Mouse (Mus musculus) MEL (cell line): ENCODE measurements around the gene Matn4. TPM values are rescaled to one million over a fixed set of nuclear protein-coding genes. Genes with fewer than 3 reads are reported as not detected.

ENCODE experiments used
- DNase-seq: peaks from one replicate; pipeline ENCODE4 v3.0.0; 2011; ENCODE audit warnings: low read depth, low spot score
- H3K27ac ChIP-seq: 2 replicates; pipeline ENCODE4 v1.5.1; 2012; ENCODE audit warnings: low read depth, mild to moderate bottlenecking, control low read depth, low read length, moderate library complexity; ENCODE audit not compliant: control insufficient read depth
- H3K27me3 ChIP-seq, 2 experiments: fragments of 150-350 bp in 1 of 2; sonication (generic) in 1 of 2; 2 replicates each; pipeline ENCODE4 v1.6.1; 2012; ENCODE audit warnings: low read length in 2 of 2, mild to moderate bottlenecking in 2 of 2, improper control_type of control experiment in 1 of 2, moderate library complexity in 1 of 2; ENCODE audit not compliant: insufficient read depth in 2 of 2, control insufficient read depth in 1 of 2
- H3K36me3 ChIP-seq, 2 experiments: 2 replicates each; pipeline ENCODE4 v1.6.1; 2012 to 2014; ENCODE audit warnings: low read length in 2 of 2, improper control_type of control experiment in 1 of 2, inconsistent platforms in 1 of 2, mild to moderate bottlenecking in 1 of 2; ENCODE audit not compliant: insufficient read depth in 2 of 2, control insufficient read depth in 1 of 2
- H3K4me1 ChIP-seq, 2 experiments: fragments of 150-350 bp in 1 of 2; sonication (generic) in 1 of 2; 2 replicates each; pipeline ENCODE4 v1.6.1; 2012; ENCODE audit warnings: low read length in 2 of 2, improper control_type of control experiment in 1 of 2, mild to moderate bottlenecking in 1 of 2; ENCODE audit not compliant: insufficient read depth in 2 of 2, control insufficient read depth in 1 of 2
- H3K4me3 ChIP-seq, 2 experiments: fragments of 150-350 bp in 1 of 2; sonication (generic) in 1 of 2; 2 replicates each; pipeline ENCODE4 v1.5.1; 2012; ENCODE audit warnings: low read depth in 2 of 2, low read length in 2 of 2, mild to moderate bottlenecking in 2 of 2, moderate library complexity in 2 of 2, control low read depth in 1 of 2, improper control_type of control experiment in 1 of 2; ENCODE audit not compliant: control insufficient read depth in 1 of 2, insufficient read depth in 1 of 2
- H3K79me2 ChIP-seq: 2 replicates; pipeline ENCODE4 v1.6.1; 2012; ENCODE audit warnings: mild to moderate bottlenecking, low read length, moderate library complexity; ENCODE audit not compliant: control insufficient read depth, poor library complexity, insufficient read depth
- H3K9ac ChIP-seq: 2 replicates; pipeline ENCODE4 v1.6.1; 2012; ENCODE audit warnings: low read depth, mild to moderate bottlenecking, control low read depth, low read length, moderate library complexity; ENCODE audit not compliant: control insufficient read depth, poor library complexity, severe bottlenecking
- H3K9me3 ChIP-seq: fragments of 150-350 bp; sonication (generic); replicated peaks from 2 replicates; pipeline ENCODE4 v1.6.1; 2012; ENCODE audit warnings: mild to moderate bottlenecking, low read length, improper control_type of control experiment, moderate library complexity; ENCODE audit not compliant: insufficient read depth
- BHLHE40 ChIP-seq: IDR thresholded peaks from 2 replicates; pipeline ENCODE4 v1.6.1; 2012; ENCODE audit warnings: low read depth, mild to moderate bottlenecking, inconsistent platforms, low read length, improper control_type of control experiment, borderline replicate concordance
- CHD1 ChIP-seq: IDR thresholded peaks from 2 replicates; pipeline ENCODE4 v1.6.1; 2012; ENCODE audit warnings: low read depth, mild to moderate bottlenecking, inconsistent platforms, low read length, improper control_type of control experiment
- E2F4 ChIP-seq: IDR thresholded peaks from 2 replicates; pipeline ENCODE4 v1.6.1; 2011; ENCODE audit warnings: low read depth, low read length, improper control_type of control experiment, borderline replicate concordance
- ELF1 ChIP-seq: IDR thresholded peaks from 2 replicates; pipeline ENCODE4 v1.6.1; 2014; ENCODE audit warnings: low read depth, mild to moderate bottlenecking, inconsistent platforms, low read length, improper control_type of control experiment, moderate library complexity
- ETS1 ChIP-seq: IDR thresholded peaks from 2 replicates; pipeline ENCODE4 v1.6.1; 2012; ENCODE audit warnings: low read depth, mild to moderate bottlenecking, inconsistent platforms, low read length, improper control_type of control experiment, moderate library complexity
- JUND ChIP-seq: IDR thresholded peaks from 2 replicates; pipeline ENCODE4 v1.6.1; 2011; ENCODE audit warnings: low read depth, mild to moderate bottlenecking, improper control_type of control experiment, low read length
- MAFK ChIP-seq: IDR thresholded peaks from 2 replicates; pipeline ENCODE4 v1.6.1; 2011; ENCODE audit warnings: low read depth, mild to moderate bottlenecking, low read length, improper control_type of control experiment, borderline replicate concordance
- MAZ ChIP-seq: IDR thresholded peaks from 2 replicates; pipeline ENCODE4 v1.6.1; 2012; ENCODE audit warnings: low read depth, mild to moderate bottlenecking, inconsistent platforms, low read length, improper control_type of control experiment
- MEF2A ChIP-seq: IDR thresholded peaks from 2 replicates; pipeline ENCODE4 v1.6.1; 2014; ENCODE audit warnings: low read depth, mild to moderate bottlenecking, inconsistent platforms, low read length, improper control_type of control experiment; ENCODE audit not compliant: poor library complexity, insufficient replicate concordance, severe bottlenecking; ENCODE audit errors: extremely low read depth
- MXI1 ChIP-seq: IDR thresholded peaks from 2 replicates; pipeline ENCODE4 v1.6.1; 2011; ENCODE audit warnings: mild to moderate bottlenecking, low read depth, low read length, improper control_type of control experiment
- MYC ChIP-seq: IDR thresholded peaks from 2 replicates; pipeline ENCODE4 v1.6.1; 2011; ENCODE audit warnings: low read depth, mild to moderate bottlenecking, low read length, improper control_type of control experiment, moderate library complexity
- NELFE ChIP-seq: IDR thresholded peaks from 2 replicates; pipeline ENCODE4 v1.6.1; 2011; ENCODE audit warnings: low read depth, low read length, improper control_type of control experiment
- POLR2A ChIP-seq, 2 experiments: IDR thresholded peaks; 2 replicates each; pipeline ENCODE4 v1.6.1; 2011 to 2012; ENCODE audit warnings: low read length in 2 of 2, mild to moderate bottlenecking in 2 of 2, control low read depth in 1 of 2, improper control_type of control experiment in 1 of 2, low read depth in 1 of 2, moderate library complexity in 1 of 2; ENCODE audit not compliant: control insufficient read depth in 1 of 2, insufficient read depth in 1 of 2, poor library complexity in 1 of 2
- POLR2AphosphoS2 ChIP-seq: IDR thresholded peaks from 2 replicates; pipeline ENCODE4 v1.6.1; 2011; ENCODE audit warnings: low read length, improper control_type of control experiment
- RAD21 ChIP-seq: IDR thresholded peaks from 2 replicates; pipeline ENCODE4 v1.6.1; 2011; ENCODE audit warnings: mild to moderate bottlenecking, low read depth, low read length, improper control_type of control experiment
- SIN3A ChIP-seq: IDR thresholded peaks from 2 replicates; pipeline ENCODE4 v1.6.1; 2012; ENCODE audit warnings: low read length, improper control_type of control experiment, inconsistent platforms
- SMC3 ChIP-seq: IDR thresholded peaks from 2 replicates; pipeline ENCODE4 v1.6.1; 2011; ENCODE audit warnings: low read depth, low read length, improper control_type of control experiment
- TAL1 ChIP-seq: IDR thresholded peaks from 2 replicates; pipeline ENCODE4 v1.6.1; 2012; ENCODE audit warnings: mild to moderate bottlenecking, inconsistent platforms, low read length, moderate library complexity, mixed read lengths
- UBTF ChIP-seq: IDR thresholded peaks from 2 replicates; pipeline ENCODE4 v1.6.1; 2012; ENCODE audit warnings: low read depth, mild to moderate bottlenecking, inconsistent platforms, low read length, improper control_type of control experiment, moderate library complexity, borderline replicate concordance; ENCODE audit not compliant: insufficient read depth
- ZC3H11A ChIP-seq: IDR thresholded peaks from 2 replicates; pipeline ENCODE4 v1.6.1; 2012; ENCODE audit warnings: low read depth, mild to moderate bottlenecking, inconsistent platforms, low read length, improper control_type of control experiment
- ZKSCAN1 ChIP-seq: IDR thresholded peaks from 2 replicates; pipeline ENCODE4 v1.6.1; 2012; ENCODE audit warnings: low read depth, mild to moderate bottlenecking, inconsistent platforms, low read length, improper control_type of control experiment, moderate library complexity
- polyA plus RNA-seq, 2 experiments: library from polyadenylated mRNA; stranded (reverse) in 1 of 2; unstranded in 1 of 2; fragments of >175 nt in 1 of 2; fragments of >200 nt in 1 of 2; gene quantifications; 2 replicates each; pipeline versions ENCODE4 v1.2.1 to v1.2.4; 2012; ENCODE audit warnings: low replicate concordance in 2 of 2, low read depth in 1 of 2; ENCODE audit not compliant: insufficient read length in 2 of 2, insufficient read depth in 1 of 2, missing spikeins in 1 of 2
- total RNA-seq: library from RNA; depleted of rRNA; stranded (reverse); fragments of 300-350 nt; gene quantifications from 2 replicates; pipeline ENCODE4 v1.2.3, GENCODE M21; 2012

The Matn4 gene
- total and polyA plus RNA-seq, 3 experiments: not detected

DNA sequence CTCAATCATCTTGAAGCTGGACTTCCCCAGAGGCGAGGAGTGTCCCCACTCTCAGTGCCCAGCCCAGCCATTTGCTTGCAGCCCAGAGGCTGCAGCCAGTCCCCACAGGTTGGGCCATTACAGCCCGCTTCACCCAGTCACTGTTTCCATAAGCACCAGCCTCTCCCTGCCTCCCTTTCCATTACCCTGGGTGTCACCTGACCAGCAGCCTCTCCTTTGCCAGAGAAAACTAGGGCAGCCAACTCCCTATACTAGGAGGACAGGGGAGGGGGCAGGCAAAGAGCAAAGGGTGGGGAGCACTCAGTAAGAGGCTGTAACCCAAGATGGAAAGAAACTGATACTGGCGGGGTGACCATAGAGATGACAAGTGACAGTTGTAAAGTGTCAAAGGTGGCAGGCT is 32.0 kb upstream of the Matn4 start:
- Histone ChIP-seq H3K9ac (no peak overlapping the region), H3K9me3 (no peaks in the 10 kb centered on the region), H3K36me3 (no peaks in the 10 kb centered on the region), H3K4me3 (no peak overlapping the region), H3K27me3 (peaks cover 11 to 21% of the 10 kb centered on the region in 2 experiments), H3K27ac (no peak overlapping the region), H3K79me2 (no peaks in the 10 kb centered on the region), H3K4me1 (no peaks in the 10 kb centered on the region)
- TF ChIP-seq MAZ: no peak
- TF ChIP-seq NELFE: no peak
- no peak for TF ChIP-seq ELF1
- no peak for TF ChIP-seq UBTF
- TF ChIP-seq ZKSCAN1: no peak
- no peak for TF ChIP-seq E2F4
- TF ChIP-seq BHLHE40: no peak
- TF ChIP-seq MEF2A: no peak
- no peak for TF ChIP-seq ZC3H11A
- TF ChIP-seq JUND: no peak
- TF ChIP-seq RAD21: no peak
- no peak for TF ChIP-seq MYC
- TF ChIP-seq POLR2AphosphoS2: no peak
- no peak for TF ChIP-seq TAL1
- no peak for TF ChIP-seq MXI1
- TF ChIP-seq SIN3A: no peak
- TF ChIP-seq CHD1: no peak
- TF ChIP-seq SMC3: no peak
- no peak for TF ChIP-seq MAFK
- no peak for TF ChIP-seq ETS1
- no peak for DNase-seq

DNA sequence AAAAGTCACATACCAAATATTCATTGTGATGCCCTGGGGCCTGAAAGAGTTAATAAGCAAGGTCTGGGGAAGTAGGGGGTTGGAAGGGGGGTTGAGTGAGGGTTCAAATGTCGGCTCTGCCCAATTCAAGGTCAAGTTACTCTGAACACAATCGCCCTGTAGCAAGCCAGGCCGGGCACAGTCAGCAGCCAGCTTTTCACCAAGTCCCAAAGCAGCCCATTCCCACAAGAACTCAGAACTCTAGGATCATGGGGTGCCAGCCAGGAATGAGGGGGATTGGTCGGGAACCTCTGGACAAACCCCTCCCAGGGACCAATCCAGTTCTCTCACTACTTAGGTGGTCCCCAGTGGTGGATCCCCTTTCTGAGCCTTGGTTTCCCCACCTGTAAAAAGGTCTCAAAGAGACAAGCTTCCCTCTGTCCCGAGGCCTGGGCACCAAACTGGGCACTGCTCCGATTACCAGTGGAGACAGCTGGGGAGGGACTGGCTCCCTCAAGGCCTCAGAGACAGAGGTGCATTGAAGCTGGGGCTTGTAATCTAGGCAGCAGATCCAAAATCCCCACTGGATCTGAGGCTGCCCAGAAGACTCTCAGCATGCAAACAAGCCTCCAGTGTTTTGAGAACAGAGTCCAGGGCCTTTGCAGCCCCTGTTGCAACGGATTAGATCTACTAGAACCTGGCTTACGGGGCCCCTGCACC is 31.4 kb upstream of the Matn4 start:
- no peaks in the 10 kb centered on the region for H3K79me2 ChIP-seq
- H3K27me3 ChIP-seq: peaks cover 10 to 19% of the 10 kb centered on the region in 2 experiments
- no peak for DNase-seq
- no peaks in the 10 kb centered on the region for H3K36me3 ChIP-seq
- H3K27ac ChIP-seq: no peak overlapping the region
- H3K4me1 ChIP-seq: no peaks in the 10 kb centered on the region
- no peak overlapping the region for H3K4me3 ChIP-seq
- no peaks in the 10 kb centered on the region for H3K9me3 ChIP-seq
- no peak overlapping the region for H3K9ac ChIP-seq
- TF ChIP-seq POLR2A (IDR thresholded peaks at IDR 0.05; ENCODE audit: control insufficient read depth in 1 of 2, insufficient read depth in 1 of 2, low read depth in 1 of 2, low read length in 2 of 2, poor library complexity in 1 of 2) (no peak), POLR2AphosphoS2 (no peak), NELFE (no peak)
